ENCODE assay signal across 7 mouse cellular contexts in the genomic region with DNA sequence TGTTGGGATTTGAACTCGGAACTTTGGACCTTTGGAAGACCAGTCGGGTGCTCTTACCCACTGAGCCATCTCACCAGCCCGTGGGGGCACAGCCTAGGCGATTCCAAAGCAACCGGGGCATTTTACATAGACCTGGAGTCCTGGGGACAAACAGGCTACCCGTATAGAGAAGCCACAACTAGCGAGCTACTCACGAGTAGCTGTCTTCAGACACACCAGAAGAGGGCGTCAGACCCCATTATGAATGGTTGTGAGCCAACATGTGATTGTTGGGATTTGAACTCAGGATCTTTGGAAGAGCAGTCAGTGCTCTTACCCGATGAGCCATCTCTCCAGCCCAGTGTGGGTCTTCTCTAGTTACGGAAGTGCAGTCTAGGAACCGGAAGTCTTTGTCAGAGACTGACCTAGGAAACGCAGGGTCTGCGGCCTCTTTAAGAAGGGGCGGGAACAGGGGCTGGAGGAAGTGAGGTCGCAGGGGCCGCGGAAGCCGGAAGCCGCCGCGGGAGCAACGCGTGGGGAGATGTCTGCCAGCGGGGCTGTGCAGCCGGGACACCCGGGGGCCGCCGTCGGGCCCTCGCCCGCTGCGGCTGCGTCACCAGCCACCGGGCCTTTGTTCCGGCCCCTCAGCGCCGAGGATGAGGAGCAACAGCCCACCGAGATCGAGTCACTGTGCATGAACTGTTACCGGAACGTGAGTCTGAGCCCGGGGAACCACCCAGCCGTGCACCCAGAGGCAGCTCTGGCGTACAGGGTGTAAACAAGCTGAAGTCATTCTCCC. TPM values are rescaled to one million over a fixed set of nuclear protein-coding genes. Genes with fewer than 3 reads are reported as not detected.
DNase-seq lines count a peak whose midpoint lies in the region; ATAC-seq and TF ChIP-seq lines count a peak whose summit lies in the region.

Gene Zpr1, plus strand, starts transcription at position 388 of the 778 bp plus-strand sequence.

- intact Hi-C loops in left cerebral cortex, postnatal 4 days (cut with DNase I): no loop called here

- no peaks in the 10 kb centered on the region for H3K9me3 ChIP-seq in embryonic facial prominence, embryonic 10.5 days
- H3K9me3 ChIP-seq in intestine, postnatal 0 days (ENCODE audit: control insufficient read depth): no peaks in the 10 kb centered on the region
- H3K9me3 ChIP-seq in midbrain, embryonic 12.5 days: no peaks in the 10 kb centered on the region

- 0 out of 2 replicates have a peak, but pooled peaks have one; percentile 32 for TF ChIP-seq POLR2A in small intestine, adult 2 months (IDR thresholded peaks at IDR 0.05; ENCODE audit: low read depth, low read length)

- DNase-seq in adrenal gland, postnatal 10 days: peak; percentile 93
- peak; percentile 92 for DNase-seq in embryonic facial prominence, embryonic 10.5 days (ENCODE audit: low spot score)
- peak; percentile 54 for DNase-seq in gonadal fat pad, adult 2 months (ENCODE audit: low read depth)
- DNase-seq in left cerebral cortex, postnatal 4 days: peak; percentile 85

- TF ChIP-seq CTCF in intestine, postnatal 0 days (IDR thresholded peaks at IDR 0.05; ENCODE audit: low read depth): peak; percentile 68
- TF ChIP-seq CTCF in small intestine, adult 2 months (IDR thresholded peaks at IDR 0.05; ENCODE audit: extremely low read depth, insufficient read length, insufficient replicate concordance, low read depth, low read length): peak; percentile 51; the same call in 1 of the 2 replicates

- 6% methylated on average over 45 of the region's 45 CpGs for WGBS in embryonic facial prominence, embryonic 10.5 days
- 6% methylated on average over 45 of the region's 45 CpGs for WGBS in intestine, postnatal 0 days
- WGBS in midbrain, embryonic 12.5 days: 7% methylated on average over 45 of the region's 45 CpGs
- 3% methylated on average over 45 of the region's 45 CpGs for WGBS in small intestine, adult 2 months

- H3K4me2 ChIP-seq in intestine, postnatal 0 days (replicated peaks; ENCODE audit: low read depth): peak within 1 kb of the TSS; percentile 76
- H3K4me2 ChIP-seq in midbrain, embryonic 12.5 days (replicated peaks): peak within 1 kb of the TSS; percentile 97

- peaks cover 32% of the 10 kb centered on the region for H3K4me1 ChIP-seq in embryonic facial prominence, embryonic 10.5 days
- H3K4me1 ChIP-seq in intestine, postnatal 0 days (replicated peaks; ENCODE audit: control insufficient read depth, insufficient read depth, low read length): no peaks in the 10 kb centered on the region
- H3K4me1 ChIP-seq in midbrain, embryonic 12.5 days: peaks cover 10% of the 10 kb centered on the region
- H3K4me1 ChIP-seq in small intestine, adult 2 months (ENCODE audit: control insufficient read depth, insufficient read depth, insufficient read length, low read length): peaks cover 7% of the 10 kb centered on the region; the same call in 1 of the 2 replicates

- H3K4me3 ChIP-seq in embryonic facial prominence, embryonic 10.5 days: peak within 1 kb of the TSS; percentile 95
- H3K4me3 ChIP-seq in intestine, postnatal 0 days (ENCODE audit: low read depth, low read length): peak within 1 kb of the TSS; percentile 86
- H3K4me3 ChIP-seq in midbrain, embryonic 12.5 days: peak within 1 kb of the TSS; percentile 96
- H3K4me3 ChIP-seq in small intestine, adult 2 months (ENCODE audit: low read depth, low read length): peak within 1 kb of the TSS; percentile 88

- peak within 1 kb of the TSS; percentile 72 for H3K9ac ChIP-seq in intestine, postnatal 0 days (ENCODE audit: low read depth, low read length)
- H3K9ac ChIP-seq in midbrain, embryonic 12.5 days (replicated peaks): peak within 1 kb of the TSS; percentile 76

- H3K27me3 ChIP-seq in embryonic facial prominence, embryonic 10.5 days (replicated peaks; ENCODE audit: low read depth, poor library complexity, severe bottlenecking): peaks cover 42% of the 10 kb centered on the region
- no peaks in the 10 kb centered on the region; the same call in 1 of the 2 replicates for H3K27me3 ChIP-seq in intestine, postnatal 0 days (replicated peaks; ENCODE audit: control insufficient read depth, insufficient read depth, low read length)
- H3K27me3 ChIP-seq in midbrain, embryonic 12.5 days: peaks cover 37% of the 10 kb centered on the region
- no peaks in the 10 kb centered on the region for H3K27me3 ChIP-seq in small intestine, adult 2 months (ENCODE audit: control insufficient read depth, insufficient read depth, low read length)

- H3K36me3 ChIP-seq in embryonic facial prominence, embryonic 10.5 days (replicated peaks): peaks cover 38% of the 10 kb centered on the region
- H3K36me3 ChIP-seq in intestine, postnatal 0 days (ENCODE audit: control insufficient read depth, insufficient read depth): peaks cover 36% of the 10 kb centered on the region
- peaks cover 29% of the 10 kb centered on the region for H3K36me3 ChIP-seq in midbrain, embryonic 12.5 days
- peaks cover 24% of the 10 kb centered on the region for H3K36me3 ChIP-seq in small intestine, adult 2 months (ENCODE audit: control insufficient read depth, insufficient read depth, low read length)

- peak within 1 kb of the TSS; percentile 86 for H3K27ac ChIP-seq in embryonic facial prominence, embryonic 10.5 days (replicated peaks)
- 0 out of 2 replicates have a peak within 1 kb of the TSS, but pooled peaks have one; percentile 28 for H3K27ac ChIP-seq in intestine, postnatal 0 days (ENCODE audit: low read depth, low read length)
- H3K27ac ChIP-seq in midbrain, embryonic 12.5 days (replicated peaks): peak within 1 kb of the TSS; percentile 52
- H3K27ac ChIP-seq in small intestine, adult 2 months (ENCODE audit: insufficient read depth, low read depth, low read length): peak within 1 kb of the TSS; percentile 34; the same call in 1 of the 2 replicates

- ATAC-seq in intestine, postnatal 0 days: peak; percentile 91
- peak; percentile 97 for ATAC-seq in midbrain, embryonic 12.5 days (ENCODE audit: low FRiP score, low read depth)

RNA-seq across cellular contexts. Expression of gene Zpr1, which starts in this region (rescaled TPM):
- 10 to 100 TPM; 28.9 to 35.5 TPM for total RNA-seq in adrenal gland, postnatal 10 days (2021)
- 70.8 and 71.1 TPM in 2 replicates for polyA plus RNA-seq in embryonic facial prominence, embryonic 10.5 days (2016; fragmentation: Nextera tagmentation; extraction: Ambion mirVana)
- 20.5 and 23.9 TPM in 2 replicates for polyA plus RNA-seq in gonadal fat pad, adult 2 months (2012; rRNA removed)
- 21.6 and 24.4 TPM in 2 replicates for polyA plus RNA-seq in intestine, postnatal 0 days (2015; fragmentation: Nextera tagmentation; extraction: Ambion mirVana)
- total RNA-seq in left cerebral cortex, postnatal 4 days (2021): 10 to 100 TPM; 47.2 to 48.1 TPM
- 58.3 and 63.2 TPM in 2 replicates for polyA plus RNA-seq in midbrain, embryonic 12.5 days (2016; fragmentation: Nextera tagmentation; extraction: Ambion mirVana)
- polyA plus RNA-seq in small intestine, adult 2 months (2012; rRNA removed): 6.4 and 11.2 TPM in 2 replicates

Comparison
In these comparisons a context has a peak if more than half of its experiments do, and no peak if none do; other contexts are left out.
1. Peak in every context shown above with its lines: DNase-seq, ATAC-seq, H3K4me3 ChIP-seq and H3K27ac ChIP-seq.
2. H3K27ac ChIP-seq: peak in every context shown above with its lines; median percentile 86 in embryonic facial prominence, embryonic 10.5 days; 52 in midbrain, embryonic 12.5 days; 34 in small intestine, adult 2 months; 28 in intestine, postnatal 0 days.